Mouse (Mus musculus) spleen, postnatal 4 days (tissue): ENCODE measurements around the gene Iscu.

Source experiments
- DNase-seq, 2 experiments: peaks; one replicate each; pipeline ENCODE4 v3.0.0; 2022; ENCODE audit warnings: low spot score in 2 of 2

The Iscu gene

GRCm38 (mm10) chr5:113772450-113772895, at the start of gene Iscu, which contains the start of gene Sart3:
Iscu (plus strand) TSS chr5:113772748.
Sart3 (minus strand) TSS chr5:113772510.
- peak; percentile 96 to 97 for DNase-seq

GRCm38 (mm10) chr5:113723567-113724237, 48.8 kb upstream of the Iscu start:
- no peak for DNase-seq

GRCm38 (mm10) chr5:113724446-113724845, 48.1 kb upstream of the Iscu start, which contains the start of gene 1700069L16Rik:
1700069L16Rik (minus strand) TSS chr5:113724772.
- peak; percentile 63 to 90 for DNase-seq

- no peak for DNase-seq
Observed at GRCm38 (mm10) chr5:113725417-113725816, 47.1 kb upstream of the Iscu start.

- DNase-seq: no peak
Observed at GRCm38 (mm10) chr5:113726618-113727017, 45.9 kb upstream of the Iscu start.

GRCm38 (mm10) chr5:113727238-113727637, 45.3 kb upstream of the Iscu start:
- DNase-seq: no peak

GRCm38 (mm10) chr5:113728011-113728410, 44.5 kb upstream of the Iscu start:
- DNase-seq: no peak

- DNase-seq: no peak
Observed at GRCm38 (mm10) chr5:113728691-113729090, 43.9 kb upstream of the Iscu start.

- no peak for DNase-seq
Observed at GRCm38 (mm10) chr5:113730641-113731121, 41.9 kb upstream of the Iscu start.

GRCm38 (mm10) chr5:113731174-113731573, 41.4 kb upstream of the Iscu start:
- DNase-seq: no peak

GRCm38 (mm10) chr5:113732182-113732581, 40.4 kb upstream of the Iscu start:
- DNase-seq: peak in 1 of 2 experiments; percentile 82

- no peak for DNase-seq
Observed at GRCm38 (mm10) chr5:113734376-113734775, 38.2 kb upstream of the Iscu start.

- DNase-seq: no peak
Observed at GRCm38 (mm10) chr5:113735023-113735344, 37.6 kb upstream of the Iscu start.

- peak; percentile 92 to 97 for DNase-seq
Observed at GRCm38 (mm10) chr5:113735345-113736112, 37.0 kb upstream of the Iscu start, which contains the start of gene Ficd. Ficd (plus strand) TSS chr5:113735803.

GRCm38 (mm10) chr5:113736113-113736502, 36.4 kb upstream of the Iscu start:
- no peak for DNase-seq

GRCm38 (mm10) chr5:113736522-113737164, 35.9 kb upstream of the Iscu start:
- no peak for DNase-seq

GRCm38 (mm10) chr5:113737607-113738237, 34.8 kb upstream of the Iscu start:
- DNase-seq: no peak

GRCm38 (mm10) chr5:113747629-113748028, 24.9 kb upstream of the Iscu start:
- DNase-seq: no peak

- DNase-seq: no peak
Observed at GRCm38 (mm10) chr5:113748556-113749331, 23.8 kb upstream of the Iscu start.

- no peak for DNase-seq
Observed at GRCm38 (mm10) chr5:113751521-113752157, 20.9 kb upstream of the Iscu start.
